In genomic region chr9:50547859-50548478, GRCm38 (mm10) we compare ENCODE assay signal across 24 mouse cellular contexts. TPM values are rescaled to one million over a fixed set of nuclear protein-coding genes. Genes with fewer than 3 reads are reported as not detected.
DNase-seq lines count a peak whose midpoint lies in the region; ATAC-seq and TF ChIP-seq lines count a peak whose summit lies in the region.
"Had no signal": no experiment of that assay in that cellular context is flagged by ENCODE, and none has a peak within 500 bp of the region (broad histone marks: within the 10 kb centered on the region; RNA-seq: fewer than 3 reads in every experiment).

No protein-coding gene starts in this region.

- H3K27me3 ChIP-seq in heart, embryonic 10.5 days (ENCODE audit: insufficient read depth, poor library complexity, severe bottlenecking), result no peaks in the 10 kb centered on the region
- H3K27me3 ChIP-seq: heart, embryonic 13.5 days; limb, embryonic 12.5 days; liver, embryonic 13.5 days; lung, embryonic 15.5 days; neural tube, embryonic 12.5 days; Patski; stomach, embryonic 15.5 days had no signal

- peak; percentile 80 for DNase-seq in heart, adult 11 months
- DNase-seq in heart, embryonic 10.5 days (ENCODE audit: low spot score), result no peak
- DNase-seq in thymus, postnatal 14 days, result peak; percentile 42
- DNase-seq in left cerebral cortex, postnatal 10 days (ENCODE audit: extremely low spot score in 1 of 2, low spot score in 2 of 2), result no peak
- no peak for DNase-seq in testis, postnatal 14 days (ENCODE audit: low spot score)
- no peak for DNase-seq in left cerebral cortex, postnatal 14 days (ENCODE audit: low spot score in 2 of 2)
- DNase-seq: cerebellum, postnatal 14 days; gastrocnemius, postnatal 25 days; heart, postnatal 36 days; liver, embryonic 13.5 days had no signal

- no peak for TF ChIP-seq POLR2A in bone marrow, adult 2 months (IDR thresholded peaks at IDR 0.05; ENCODE audit: borderline replicate concordance, control insufficient read depth, low read depth, low read length)

- no peaks in the 10 kb centered on the region for H3K9me3 ChIP-seq in heart, embryonic 10.5 days
- H3K9me3 ChIP-seq: heart, embryonic 13.5 days; limb, embryonic 12.5 days; liver, embryonic 13.5 days; lung, embryonic 15.5 days; neural tube, embryonic 12.5 days; stomach, embryonic 15.5 days had no signal

- no peaks in the 10 kb centered on the region for H3K36me3 ChIP-seq in heart, embryonic 10.5 days
- H3K36me3 ChIP-seq: heart, embryonic 13.5 days; limb, embryonic 12.5 days; liver, embryonic 13.5 days; lung, embryonic 15.5 days; neural tube, embryonic 12.5 days; stomach, embryonic 15.5 days had no signal

- 29% methylated on average over 5 of the region's 5 CpGs for WGBS in heart, embryonic 10.5 days
- WGBS in bone marrow, adult 2 months, result 11% methylated on average over 5 of the region's 5 CpGs

- no peaks in the 10 kb centered on the region; the same call in 1 of the 2 replicates for H3K4me1 ChIP-seq in heart, embryonic 10.5 days
- no peaks in the 10 kb centered on the region; the same call in 1 of the 2 replicates for H3K4me1 ChIP-seq in bone marrow, adult 2 months (ENCODE audit: control insufficient read depth, insufficient read depth, low read length)
- H3K4me1 ChIP-seq: heart, embryonic 13.5 days; limb, embryonic 12.5 days; liver, embryonic 13.5 days; lung, embryonic 15.5 days; neural tube, embryonic 12.5 days; stomach, embryonic 15.5 days had no signal

- H3K4me3 ChIP-seq in heart, embryonic 10.5 days, result no peak overlapping the region
- H3K4me3 ChIP-seq in bone marrow, adult 2 months (replicated peaks; ENCODE audit: control insufficient read depth, low read depth, low read length), result peak overlapping the region; percentile 28
- H3K4me3 ChIP-seq: heart, embryonic 13.5 days; limb, embryonic 12.5 days; liver, embryonic 13.5 days; lung, embryonic 15.5 days; neural tube, embryonic 12.5 days; stomach, embryonic 15.5 days had no signal

- H3K27ac ChIP-seq in heart, embryonic 10.5 days, result no peak overlapping the region
- peak overlapping the region; percentile 42; the same call in 1 of the 2 replicates for H3K27ac ChIP-seq in bone marrow, adult 2 months (ENCODE audit: control insufficient read depth, insufficient read depth, low read depth, low read length, poor library complexity)
- H3K27ac ChIP-seq: heart, embryonic 13.5 days; limb, embryonic 12.5 days; liver, embryonic 13.5 days; lung, embryonic 15.5 days; neural tube, embryonic 12.5 days; stomach, embryonic 15.5 days had no signal

- intact Hi-C loops in left cerebral cortex, postnatal 10 days (cut with DNase I), result no loop called here
- intact Hi-C loops in left cerebral cortex, postnatal 14 days (cut with DNase I), result no loop called here

- TF ChIP-seq CTCF in bone marrow, adult 2 months (IDR thresholded peaks at IDR 0.05; ENCODE audit: control insufficient read depth, insufficient read depth, low read length), result no peak

- peak; percentile 70 for ATAC-seq in megakaryocyte progenitor cell, adult 5-6 weeks (replicated peaks; ENCODE audit: poor library complexity)
- ATAC-seq: forebrain, embryonic 14.5 days; Patski had no signal

RNA-seq across cellular contexts. Expression of gene Il18, which starts 6.7 kb away (rescaled TPM):
- polyA plus RNA-seq in heart, embryonic 10.5 days (2016; fragmentation: Nextera tagmentation; extraction: Ambion mirVana), result 2.4 and 2.5 TPM in 2 replicates
- polyA plus RNA-seq in bone marrow, adult 2 months (2011; ENCODE audit: insufficient read depth, insufficient read length, low replicate concordance, missing spikeins), result 11.9 and 18.4 TPM in 2 replicates
- 2.9 and 5.0 TPM in 2 replicates for total RNA-seq in megakaryocyte progenitor cell, adult 5-6 weeks (2015)
- 0.37 and 1.5 TPM in 2 replicates for total RNA-seq in megakaryocyte progenitor cell, adult 5-6 weeks (2017)
- 10 to 100 TPM; 18.5 to 19.1 TPM for total RNA-seq in left cerebral cortex, postnatal 10 days (2021)
- 10 to 100 TPM; 24.1 to 24.4 TPM for total RNA-seq in left cerebral cortex, postnatal 14 days (2021)

RNA-seq across cellular contexts. Expression of gene Bco2, which starts 7.0 kb away (rescaled TPM):
- polyA plus RNA-seq in heart, embryonic 10.5 days (2016; fragmentation: Nextera tagmentation; extraction: Ambion mirVana), result 0.21 TPM in 1 of 2 replicates, not detected in the other
- polyA plus RNA-seq in bone marrow, adult 2 months (2011; ENCODE audit: insufficient read depth, insufficient read length, low replicate concordance, missing spikeins), result 1.1 and 1.9 TPM in 2 replicates
- total RNA-seq in megakaryocyte progenitor cell, adult 5-6 weeks (2015), result 0.35 and 1.2 TPM in 2 replicates
- total RNA-seq in megakaryocyte progenitor cell, adult 5-6 weeks (2017), result 0.21 and 0.61 TPM in 2 replicates
- 1 to 10 TPM; 1.6 to 1.8 TPM for total RNA-seq in left cerebral cortex, postnatal 10 days (2021)
- total RNA-seq in left cerebral cortex, postnatal 14 days (2021), result 1 to 10 TPM; 2.7 to 2.8 TPM
- polyA plus RNA-seq: heart, embryonic 13.5 days had no signal

RNA-seq across cellular contexts. Expression of gene Tex12, which starts 13.2 kb away (rescaled TPM):
- polyA plus RNA-seq in heart, embryonic 10.5 days (2016; fragmentation: Nextera tagmentation; extraction: Ambion mirVana), result 0.25 TPM in 1 of 2 replicates, not detected in the other
- polyA plus RNA-seq in bone marrow, adult 2 months (2011; ENCODE audit: insufficient read depth, insufficient read length, low replicate concordance, missing spikeins), result not detected in 2 replicates
- total RNA-seq in megakaryocyte progenitor cell, adult 5-6 weeks (2015), result not detected in 2 replicates
- not detected in 2 replicates for total RNA-seq in megakaryocyte progenitor cell, adult 5-6 weeks (2017)
- total RNA-seq in left cerebral cortex, postnatal 10 days (2021), result not detected
- total RNA-seq in left cerebral cortex, postnatal 14 days (2021), result not detected
- total RNA-seq: gastrocnemius, postnatal 25 days; heart, postnatal 36 days; layer of hippocampus, adult 18-20 months; left cerebral cortex, adult 18-20 months; midbrain, postnatal 0 days had no signal
- polyA plus RNA-seq: forebrain, embryonic 14.5 days; heart, embryonic 13.5 days; kidney, embryonic 14.5 days; limb, embryonic 12.5 days; liver, embryonic 13.5 days; lung, embryonic 15.5 days; midbrain, postnatal 0 days; Patski; stomach, embryonic 15.5 days; urinary bladder, adult 2 months had no signal

RNA-seq across cellular contexts. Expression of gene Pts, which starts 19.4 kb away (rescaled TPM):
- 78.6 and 92.2 TPM in 2 replicates for polyA plus RNA-seq in heart, embryonic 10.5 days (2016; fragmentation: Nextera tagmentation; extraction: Ambion mirVana)
- polyA plus RNA-seq in bone marrow, adult 2 months (2011; ENCODE audit: insufficient read depth, insufficient read length, low replicate concordance, missing spikeins), result 14.5 and 35.7 TPM in 2 replicates
- 107 and 121 TPM in 2 replicates for total RNA-seq in megakaryocyte progenitor cell, adult 5-6 weeks (2015)
- 54.6 and 63.6 TPM in 2 replicates for total RNA-seq in megakaryocyte progenitor cell, adult 5-6 weeks (2017)
- 10 to 100 TPM; 46.7 to 48.0 TPM for total RNA-seq in left cerebral cortex, postnatal 10 days (2021)
- total RNA-seq in left cerebral cortex, postnatal 14 days (2021), result 10 to 100 TPM; 35.6 to 41.3 TPM

RNA-seq across cellular contexts. Expression of gene Plet1, which starts 53.6 kb away (rescaled TPM):
- 2.2 and 4.2 TPM in 2 replicates for polyA plus RNA-seq in heart, embryonic 10.5 days (2016; fragmentation: Nextera tagmentation; extraction: Ambion mirVana)
- 1.5 TPM in 1 of 2 replicates, not detected in the other for polyA plus RNA-seq in bone marrow, adult 2 months (2011; ENCODE audit: insufficient read depth, insufficient read length, low replicate concordance, missing spikeins)
- total RNA-seq in megakaryocyte progenitor cell, adult 5-6 weeks (2015), result 0.35 TPM in 1 of 2 replicates, not detected in the other
- total RNA-seq in megakaryocyte progenitor cell, adult 5-6 weeks (2017), result 0.51 and 0.54 TPM in 2 replicates
- total RNA-seq in left cerebral cortex, postnatal 10 days (2021), result not detected
- total RNA-seq in left cerebral cortex, postnatal 14 days (2021), result not detected
- total RNA-seq: gastrocnemius, postnatal 25 days; left cerebral cortex, adult 18-20 months had no signal

Comparison
In these comparisons a context has a peak if more than half of its experiments do, and no peak if none do; other contexts are left out.
1. DNase-seq: peak in heart, adult 11 months (single experiment) and thymus, postnatal 14 days (single experiment); none in heart, embryonic 10.5 days (single experiment), left cerebral cortex, postnatal 10 days (0 of 2), testis, postnatal 14 days (single experiment) and left cerebral cortex, postnatal 14 days (0 of 2).